Mouse (Mus musculus): Measurements from ENCODE around the gene Vapa. TPM values are rescaled to one million over a fixed set of nuclear protein-coding genes. Genes with fewer than 3 reads are reported as not detected.

Gene Vapa
- total and polyA plus RNA-seq, 3 experiments = 56.7 to 507 (median 85.3) TPM

GRCm38 (mm10) chr17:65607574-65608311 lies 5.6 kb downstream of the Vapa start:
- DNase-seq (ENCODE audit: low read depth, low spot score) = peak; percentile 55
- no peaks in the 10 kb centered on the region for H3K9me3 ChIP-seq (replicated peaks; ENCODE audit: insufficient read depth, low read length)
- H3K36me3 ChIP-seq (ENCODE audit: control insufficient read depth in 1 of 2, insufficient read depth in 2 of 2, low read length in 2 of 2) = peaks cover 6 to 72% of the 10 kb centered on the region in 2 experiments
- H3K9ac ChIP-seq (ENCODE audit: control insufficient read depth, low read depth, low read length, poor library complexity, severe bottlenecking) = no peak overlapping the region
- peak overlapping the region; percentile 31; the same call in 1 of the 2 replicates for H3K27ac ChIP-seq (ENCODE audit: control insufficient read depth, low read depth, low read length)
- H3K27me3 ChIP-seq (ENCODE audit: control insufficient read depth in 1 of 2, insufficient read depth in 2 of 2, low read length in 2 of 2) = no peaks in the 10 kb centered on the region
- H3K4me3 ChIP-seq (ENCODE audit: control insufficient read depth in 1 of 2, insufficient read depth in 1 of 2, low read depth in 2 of 2, low read length in 2 of 2) = no peak overlapping the region
- peaks cover 79% of the 10 kb centered on the region for H3K79me2 ChIP-seq (ENCODE audit: control insufficient read depth, insufficient read depth, low read length, poor library complexity)
- peaks cover 41 to 49% of the 10 kb centered on the region in 2 experiments for H3K4me1 ChIP-seq (ENCODE audit: control insufficient read depth in 1 of 2, insufficient read depth in 2 of 2, low read length in 2 of 2)
- TF ChIP-seq MAZ (IDR thresholded peaks at IDR 0.05; ENCODE audit: low read depth, low read length) (no peak), BHLHE40 (IDR thresholded peaks at IDR 0.05; ENCODE audit: borderline replicate concordance, low read depth, low read length) (no peak), SMC3 (IDR thresholded peaks at IDR 0.05; ENCODE audit: low read depth, low read length) (no peak), EP300 (IDR thresholded peaks at IDR 0.05; ENCODE audit: low read depth in 1 of 2, low read length in 2 of 2) (peak; percentile 40 to 55; a peak in 2 of 4 replicates), NRF1 (IDR thresholded peaks at IDR 0.05; ENCODE audit: insufficient read depth, low read depth, low read length, poor library complexity, severe bottlenecking) (no peak), MXI1 (IDR thresholded peaks at IDR 0.05; ENCODE audit: low read depth, low read length) (peak; percentile 56), MYB (IDR thresholded peaks at IDR 0.05; ENCODE audit: low read depth, low read length) (peak; percentile 45; the same call in 1 of the 2 replicates), TBP (IDR thresholded peaks at IDR 0.05; ENCODE audit: low read depth, low read length) (no peak), HCFC1 (IDR thresholded peaks at IDR 0.05; ENCODE audit: low read depth, low read length) (0 out of 2 replicates have a peak, but pooled peaks have one; percentile 8), UBTF (IDR thresholded peaks at IDR 0.05; ENCODE audit: borderline replicate concordance, insufficient read depth, low read depth, low read length) (no peak), MAX (IDR thresholded peaks at IDR 0.05; ENCODE audit: low read length) (0 out of 2 replicates have a peak, but pooled peaks have one; percentile 9), ZMIZ1 (IDR thresholded peaks at IDR 0.05; ENCODE audit: low read depth, low read length) (no peak), KAT2A (conservative IDR thresholded peaks at IDR 0.05; ENCODE audit: low read depth, low read length) (no peak), USF1 (IDR thresholded peaks at IDR 0.05; ENCODE audit: low read depth, low read length) (no peak), ZC3H11A (IDR thresholded peaks at IDR 0.05; ENCODE audit: low read depth, low read length) (no peak), CTCF (IDR thresholded peaks at IDR 0.05 in 2 of 3, conservative IDR thresholded peaks at IDR 0.05 in 1 of 3; ENCODE audit: control insufficient read depth in 1 of 3, insufficient read depth in 1 of 3, low read depth in 2 of 3, low read length in 3 of 3, poor library complexity in 1 of 3, severe bottlenecking in 1 of 3) (no peak), ETS1 (IDR thresholded peaks at IDR 0.05; ENCODE audit: low read depth, low read length) (no peak; the same call in 1 of the 2 replicates), RCOR1 (IDR thresholded peaks at IDR 0.05; ENCODE audit: low read depth, low read length) (no peak), CHD1 (IDR thresholded peaks at IDR 0.05; ENCODE audit: low read depth, low read length) (no peak), ZKSCAN1 (IDR thresholded peaks at IDR 0.05; ENCODE audit: low read depth, low read length) (no peak), RAD21 (IDR thresholded peaks at IDR 0.05; ENCODE audit: low read depth, low read length) (no peak), MYC (IDR thresholded peaks at IDR 0.05; ENCODE audit: low read depth, low read length) (peak; percentile 60; the same call in 1 of the 2 replicates), ELF1 (IDR thresholded peaks at IDR 0.05; ENCODE audit: low read depth, low read length) (peak; percentile 60), ZNF384 (IDR thresholded peaks at IDR 0.05; ENCODE audit: low read depth, low read length) (peak; percentile 64), JUND (IDR thresholded peaks at IDR 0.05; ENCODE audit: low read depth, low read length) (no peak), NELFE (IDR thresholded peaks at IDR 0.05; ENCODE audit: low read depth, low read length) (no peak), SIN3A (IDR thresholded peaks at IDR 0.05; ENCODE audit: low read length) (peak; percentile 52)
